In genomic region chr3:129270044-129270443, GRCm38 (mm10) we compare ENCODE assay signal across 10 mouse cellular contexts.
DNase-seq lines count a peak whose midpoint lies in the region; ATAC-seq lines count a peak whose summit lies in the region.
"Had no signal": no experiment of that assay in that cellular context is flagged by ENCODE, and none has a peak within 500 bp of the region (broad histone marks: within the 10 kb centered on the region; RNA-seq: fewer than 3 reads in every experiment).

No protein-coding gene starts in this region.

- WGBS in hindbrain, embryonic 13.5 days = 53% methylated on average over 13 of the region's 13 CpGs
- 63% methylated on average over 13 of the region's 13 CpGs for WGBS in hindbrain, embryonic 11.5 days

- H3K4me3 ChIP-seq in hindbrain, embryonic 13.5 days = no peak overlapping the region
- no peak overlapping the region for H3K4me3 ChIP-seq in hindbrain, embryonic 11.5 days (ENCODE audit: low read depth, low read length)

- no peaks in the 10 kb centered on the region for H3K36me3 ChIP-seq in hindbrain, embryonic 13.5 days
- no peaks in the 10 kb centered on the region for H3K36me3 ChIP-seq in hindbrain, embryonic 11.5 days (ENCODE audit: control insufficient read depth, insufficient read depth, low read length)

- intact Hi-C loops in heart, postnatal 10 days (cut with DNase I) = no loop called here

- no peak for DNase-seq in hindbrain, embryonic 11.5 days (ENCODE audit: low spot score)
- peak; percentile 39 for DNase-seq in thymus, postnatal 0 days (ENCODE audit: low spot score)
- no peak for DNase-seq in thymus, postnatal 10 days (ENCODE audit: low spot score in 2 of 2)
- DNase-seq in lung, postnatal 10 days = peak; percentile 10
- peak; percentile 6 for DNase-seq in telencephalon, adult 2 months (ENCODE audit: low read depth, low spot score)
- DNase-seq in ovary, postnatal 14 days (ENCODE audit: low spot score) = no peak
- no peak for DNase-seq in heart, postnatal 10 days
- DNase-seq: right cerebral cortex, postnatal 25 days had no signal

- no peak overlapping the region for H3K9ac ChIP-seq in hindbrain, embryonic 13.5 days
- H3K9ac ChIP-seq in hindbrain, embryonic 11.5 days (ENCODE audit: low read depth, low read length) = no peak overlapping the region

- no peaks in the 10 kb centered on the region for H3K9me3 ChIP-seq in hindbrain, embryonic 13.5 days
- H3K9me3 ChIP-seq in hindbrain, embryonic 11.5 days (ENCODE audit: control insufficient read depth, low read length) = no peaks in the 10 kb centered on the region

- H3K27me3 ChIP-seq in hindbrain, embryonic 13.5 days = no peaks in the 10 kb centered on the region
- H3K27me3 ChIP-seq in hindbrain, embryonic 11.5 days (ENCODE audit: control insufficient read depth, insufficient read depth, low read length) = no peaks in the 10 kb centered on the region

- no peak overlapping the region for H3K27ac ChIP-seq in hindbrain, embryonic 13.5 days
- H3K27ac ChIP-seq in hindbrain, embryonic 11.5 days (ENCODE audit: low read depth, low read length) = no peak overlapping the region
- H3K27ac ChIP-seq: macrophage had no signal

- no peaks in the 10 kb centered on the region for H3K4me1 ChIP-seq in hindbrain, embryonic 13.5 days (replicated peaks)
- H3K4me1 ChIP-seq in hindbrain, embryonic 11.5 days (replicated peaks; ENCODE audit: control insufficient read depth, insufficient read depth, low read length) = no peaks in the 10 kb centered on the region

- 0 out of 2 replicates have a peak overlapping the region, but pooled peaks have one; percentile 6 for H3K4me2 ChIP-seq in hindbrain, embryonic 13.5 days
- no peak overlapping the region for H3K4me2 ChIP-seq in hindbrain, embryonic 11.5 days (replicated peaks; ENCODE audit: low read depth, low read length)

- no peak for ATAC-seq in hindbrain, embryonic 13.5 days (ENCODE audit: low FRiP score)
- no peak for ATAC-seq in hindbrain, embryonic 11.5 days (ENCODE audit: low FRiP score)

Comparison
In these comparisons a context has a peak if more than half of its experiments do, and no peak if none do; other contexts are left out.
1. DNase-seq: peak in thymus, postnatal 0 days (single experiment), lung, postnatal 10 days (single experiment) and telencephalon, adult 2 months (single experiment); none in hindbrain, embryonic 11.5 days (single experiment), thymus, postnatal 10 days (0 of 2), ovary, postnatal 14 days (single experiment) and heart, postnatal 10 days (0 of 2).